Mouse (Mus musculus): ENCODE data around the gene Nipa2.
"Not testable (repeated sequence)": the region's sequence is repeated elsewhere in the genome, so short reads cannot be mapped to it uniquely, and the experiment has no call there.

Nipa2 gene

DNA sequence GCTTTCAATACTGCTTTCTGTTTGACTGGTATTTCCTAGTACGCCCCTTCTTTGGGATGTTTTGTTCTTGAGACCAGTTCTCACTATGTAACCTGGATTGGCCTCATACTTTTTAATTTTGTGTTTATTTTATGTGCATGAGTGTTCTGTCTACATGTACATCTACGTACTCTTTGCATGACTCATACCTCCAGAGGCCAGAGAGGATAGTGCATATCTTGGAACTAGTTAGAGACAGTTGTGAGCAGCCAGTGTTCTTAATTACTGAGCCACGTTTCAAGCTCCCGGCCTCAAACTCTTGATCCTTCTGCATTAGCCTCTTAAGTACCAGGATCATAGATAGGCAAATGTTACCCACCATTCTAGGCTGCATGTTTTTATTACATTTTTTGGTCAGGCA, 23.9 kb downstream of the Nipa2 start:
- in situ Hi-C loops (cut with MboI, MseI): no loop called here

GRCm38 (mm10) chr7:55935025-55935424, 27.3 kb downstream of the Nipa2 start:
- in situ Hi-C loops (cut with MboI, MseI): no loop called here

GRCm38 (mm10) chr7:55928649-55929048, 33.6 kb downstream of the Nipa2 start:
- in situ Hi-C loops (cut with MboI, MseI): no loop called here

- in situ Hi-C loops (cut with MboI, MseI): no loop called here
These were observed 35.0 kb downstream of the Nipa2 start for GRCm38 (mm10) chr7:55927262-55927661.

DNA sequence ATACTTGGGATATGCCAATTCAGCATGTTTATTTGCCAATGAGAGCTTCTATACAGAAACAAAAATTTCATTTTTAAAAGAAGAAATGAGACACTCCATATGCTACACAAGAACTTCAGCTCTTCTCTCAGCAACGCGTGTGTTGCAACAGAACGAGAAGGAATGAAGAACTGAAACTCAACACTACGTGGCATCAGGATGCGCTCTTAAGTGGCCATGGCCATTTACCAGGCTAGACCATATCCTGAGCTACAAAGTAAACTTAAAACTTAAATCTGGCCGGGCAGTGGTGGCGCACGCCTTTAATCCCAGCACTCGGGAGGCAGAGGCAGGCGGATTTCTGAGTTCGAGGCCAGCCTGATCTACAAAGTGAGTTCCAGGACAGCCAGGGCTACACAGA, 43.9 kb downstream of the Nipa2 start:
- in situ Hi-C loops (cut with MboI, MseI): not testable (repeated sequence)

DNA sequence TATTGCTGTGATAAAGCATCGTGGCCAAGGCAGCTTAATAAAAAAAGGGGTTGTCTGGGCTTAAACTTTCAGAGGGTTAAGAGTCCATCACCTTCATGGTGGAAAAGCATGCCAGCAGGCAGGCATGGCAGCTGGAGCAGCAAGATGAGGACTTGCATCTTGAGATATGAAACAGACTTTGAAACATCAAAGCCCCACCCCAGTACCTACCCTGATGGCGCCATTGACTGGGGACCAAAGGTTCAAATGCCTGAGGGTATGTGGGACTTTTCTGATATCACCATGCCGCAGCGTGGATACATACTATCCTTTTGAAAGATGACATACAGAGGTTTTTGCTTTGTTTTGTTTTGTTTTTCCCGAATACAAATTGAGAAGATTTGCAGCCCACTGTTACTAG, 50.2 kb downstream of the Nipa2 start:
- in situ Hi-C loops (cut with MboI, MseI): no loop called here

- in situ Hi-C loops (cut with MboI, MseI): no loop called here
These were observed 50.9 kb downstream of the Nipa2 start for GRCm38 (mm10) chr7:55911371-55911770.

- in situ Hi-C loops (cut with MboI, MseI): no loop called here
These were observed 51.9 kb downstream of the Nipa2 start for GRCm38 (mm10) chr7:55910356-55910755.

DNA sequence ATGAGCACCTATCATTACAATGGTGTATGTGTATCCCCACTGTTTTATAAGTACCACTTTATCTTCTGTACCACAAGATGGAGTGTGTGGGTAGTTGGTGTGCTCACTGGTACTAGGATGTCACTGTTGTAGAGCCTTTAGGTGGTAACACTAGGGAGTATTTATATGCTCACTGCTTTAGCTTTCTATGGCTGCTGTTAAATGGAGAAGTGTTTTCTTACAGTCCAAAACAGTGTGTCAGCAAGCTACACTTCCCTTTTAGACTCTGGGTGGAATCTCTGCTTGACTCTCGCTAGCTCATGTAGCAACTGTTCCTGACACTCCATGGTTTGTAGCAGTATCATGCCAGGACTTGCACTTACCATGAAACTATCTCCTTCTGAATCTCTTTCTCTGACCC, 52.8 kb downstream of the Nipa2 start:
- in situ Hi-C loops (cut with MboI, MseI): no loop called here

DNA sequence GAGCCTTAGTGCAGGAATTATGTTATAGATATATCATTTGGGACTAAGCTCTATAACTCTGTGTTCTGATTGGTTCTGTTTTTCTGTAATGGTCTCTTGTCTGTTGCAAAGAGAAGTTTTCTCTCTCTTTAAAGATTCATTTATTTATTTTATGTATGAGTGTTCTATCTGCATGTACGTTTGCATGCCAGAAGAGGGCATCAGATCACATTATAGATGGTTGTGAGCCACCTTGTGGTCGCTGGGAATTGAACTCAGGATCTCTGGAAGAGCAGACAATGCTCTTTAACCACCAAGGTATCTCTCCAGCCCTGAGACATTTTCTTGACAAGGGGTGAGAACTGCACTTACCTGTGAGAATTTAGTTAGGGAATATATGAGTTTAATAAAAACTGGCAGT, 56.8 kb downstream of the Nipa2 start:
- in situ Hi-C loops (cut with MboI, MseI): no loop called here

DNA sequence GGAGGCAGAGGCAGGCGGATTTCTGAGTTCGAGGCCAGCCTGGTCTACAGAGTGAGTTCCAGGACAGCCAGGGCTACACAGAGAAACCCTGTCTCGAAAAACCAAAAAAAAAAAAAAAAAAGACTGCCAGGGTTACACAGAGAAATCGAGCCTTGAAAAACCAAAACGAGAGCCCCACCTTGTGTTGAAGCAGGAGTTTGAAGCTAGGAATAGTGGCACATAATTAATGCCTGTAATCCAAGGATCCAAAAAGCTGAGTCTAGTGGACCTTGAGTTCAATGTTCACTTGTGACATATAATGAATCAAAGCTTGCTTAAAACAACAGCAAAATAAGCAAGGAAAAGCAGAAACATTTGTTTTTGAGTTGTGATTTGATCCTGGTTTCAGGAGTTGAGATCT, 58.5 kb downstream of the Nipa2 start:
- in situ Hi-C loops (cut with MboI, MseI): no loop called here

GRCm38 (mm10) chr7:55891797-55892196, 70.5 kb downstream of the Nipa2 start:
- in situ Hi-C loops (cut with MboI, MseI): loop anchor here (10.0 kb wide), 1 partner anchor 1517 kb away; no protein-coding TSS in a partner anchor

DNA sequence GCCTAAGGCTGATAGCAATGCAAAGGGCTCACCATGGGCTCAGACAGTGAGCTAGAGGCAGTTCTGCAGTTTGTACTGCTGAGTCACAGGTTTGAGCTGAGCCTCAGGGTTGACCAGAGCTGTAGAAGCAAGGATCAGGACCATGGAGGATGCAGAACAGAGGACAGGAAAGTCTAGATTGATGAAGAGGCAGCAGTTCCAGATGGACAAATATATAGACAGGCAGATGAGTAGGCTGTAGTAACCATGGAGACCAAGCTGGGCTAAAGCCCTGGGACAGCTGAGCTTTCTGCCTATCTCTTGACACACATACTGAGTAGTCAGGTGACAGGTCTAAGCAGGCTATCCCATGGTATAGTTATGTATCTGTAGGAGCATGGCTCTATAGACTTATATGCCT, 71.5 kb downstream of the Nipa2 start:
- in situ Hi-C loops (cut with MboI, MseI): loop anchor here (10.0 kb wide), 1 partner anchor 1516 kb away; no protein-coding TSS in a partner anchor

DNA sequence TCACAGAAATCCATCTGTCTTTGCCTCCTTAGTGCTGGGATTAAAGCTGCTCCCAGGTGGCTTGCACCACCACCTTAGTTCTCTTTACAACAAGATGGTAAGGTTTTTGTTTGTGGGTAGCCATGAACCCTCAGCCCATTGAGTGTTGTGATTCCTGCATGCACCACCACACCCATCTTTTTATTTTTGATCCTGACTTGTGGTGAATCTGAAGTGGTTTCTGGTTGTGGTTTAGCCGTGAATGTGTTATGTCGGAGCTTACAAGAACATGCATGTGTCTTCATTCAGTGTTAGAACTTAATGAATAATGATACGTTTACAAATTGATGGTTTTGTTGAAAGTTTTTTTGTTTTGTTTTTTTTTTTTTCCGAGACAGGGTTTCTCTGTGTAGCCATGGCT, 72.3 kb downstream of the Nipa2 start:
- in situ Hi-C loops (cut with MboI, MseI): loop anchor here (10.0 kb wide), 1 partner anchor 1515 kb away; no protein-coding TSS in a partner anchor

- in situ Hi-C loops (cut with MboI, MseI): no loop called here
These were observed 73.7 kb downstream of the Nipa2 start for GRCm38 (mm10) chr7:55888603-55889002.
